In genomic region chr8:126542757-126543156, GRCm38 (mm10) we compare ENCODE assay signal across 19 mouse cellular contexts. TPM values are rescaled to one million over a fixed set of nuclear protein-coding genes. Genes with fewer than 3 reads are reported as not detected.
DNase-seq lines count a peak whose midpoint lies in the region; ATAC-seq and TF ChIP-seq lines count a peak whose summit lies in the region.
"Had no signal": no experiment of that assay in that cellular context is flagged by ENCODE, and none has a peak within 500 bp of the region (broad histone marks: within the 10 kb centered on the region; RNA-seq: fewer than 3 reads in every experiment).

No protein-coding gene starts in this region.

- no peak for TF ChIP-seq EP300 in heart, postnatal 0 days (IDR thresholded peaks at IDR 0.05; ENCODE audit: low read depth)

- no peak for DNase-seq in cerebellum, adult 2 months
- no peak for DNase-seq in cerebellum, adult 8-10 months
- DNase-seq in heart, postnatal 36 days: no peak
- DNase-seq in layer of hippocampus, adult 2 months (ENCODE audit: low spot score in 2 of 2): no peak
- no peak for DNase-seq in layer of hippocampus, adult 18-20 months (ENCODE audit: low spot score in 2 of 2)
- no peak for DNase-seq in heart, postnatal 0 days (ENCODE audit: low spot score)
- DNase-seq: gastrocnemius, postnatal 10 days; left cerebral cortex, postnatal 4 days; liver; lung, postnatal 10 days; midbrain, embryonic 14.5 days; thymus, adult 18-20 months had no signal

- peaks cover 48% of the 10 kb centered on the region for H3K4me1 ChIP-seq in cerebellum, adult 2 months (ENCODE audit: control insufficient read depth, insufficient read depth, low read length)
- peaks cover 47% of the 10 kb centered on the region for H3K4me1 ChIP-seq in heart, embryonic 11.5 days (ENCODE audit: control insufficient read depth, insufficient read depth, low read length)
- peaks cover 46% of the 10 kb centered on the region for H3K4me1 ChIP-seq in heart, postnatal 0 days (ENCODE audit: control insufficient read depth, insufficient read depth)

- 76% methylated on average over 5 of the region's 5 CpGs for WGBS in cerebellum, adult 2 months
- 69% methylated on average over 5 of the region's 5 CpGs for WGBS in heart, embryonic 11.5 days (ENCODE audit: insufficient replicate concordance)
- WGBS in heart, postnatal 0 days: 50% methylated on average over 5 of the region's 5 CpGs

- no peak overlapping the region for H3K4me3 ChIP-seq in cerebellum, adult 2 months (replicated peaks; ENCODE audit: insufficient read depth, low read depth, low read length)
- no peak overlapping the region for H3K4me3 ChIP-seq in heart, embryonic 11.5 days (ENCODE audit: low read depth, low read length)
- H3K4me3 ChIP-seq in layer of hippocampus, adult 2 months: no peak overlapping the region
- no peak overlapping the region for H3K4me3 ChIP-seq in heart, postnatal 0 days (ENCODE audit: low read depth, low read length)
- H3K4me3 ChIP-seq: forebrain, embryonic 12.5 days; kidney, embryonic 15.5 days; myocyte had no signal

- no peak for TF ChIP-seq POLR2A in cerebellum, adult 2 months (IDR thresholded peaks at IDR 0.05; ENCODE audit: borderline replicate concordance, insufficient read depth, low read length)

- intact Hi-C loops in heart, postnatal 36 days (cut with DNase I): no loop called here

- no peaks in the 10 kb centered on the region for H3K27me3 ChIP-seq in cerebellum, adult 2 months (ENCODE audit: control insufficient read depth, insufficient read depth, low read length)
- H3K27me3 ChIP-seq in heart, embryonic 11.5 days (ENCODE audit: control insufficient read depth, insufficient read depth, low read length): no peaks in the 10 kb centered on the region
- H3K27me3 ChIP-seq in heart, postnatal 0 days (ENCODE audit: control insufficient read depth, insufficient read depth, low read length): no peaks in the 10 kb centered on the region
- H3K27me3 ChIP-seq: CH12.LX; forebrain, embryonic 12.5 days; kidney, embryonic 15.5 days had no signal

- H3K9ac ChIP-seq in heart, embryonic 11.5 days (ENCODE audit: low read depth, low read length): 0 out of 2 replicates have a peak overlapping the region, but pooled peaks have one; percentile 3
- no peak overlapping the region for H3K9ac ChIP-seq in heart, postnatal 0 days (replicated peaks; ENCODE audit: low read depth, low read length)
- H3K9ac ChIP-seq: forebrain, embryonic 12.5 days; kidney, embryonic 15.5 days had no signal

- H3K27ac ChIP-seq in cerebellum, adult 2 months (ENCODE audit: insufficient read depth, low read length): peak overlapping the region; percentile 69
- H3K27ac ChIP-seq in heart, embryonic 11.5 days (ENCODE audit: low read depth, low read length): peak overlapping the region; percentile 22; the same call in 1 of the 2 replicates
- H3K27ac ChIP-seq in layer of hippocampus, adult 2 months: peak overlapping the region; percentile 36
- peak overlapping the region; percentile 56 for H3K27ac ChIP-seq in heart, postnatal 0 days (ENCODE audit: low read depth)
- H3K27ac ChIP-seq: forebrain, embryonic 12.5 days; kidney, embryonic 15.5 days had no signal

- ATAC-seq in heart, embryonic 11.5 days (replicated peaks; ENCODE audit: insufficient number of reproducible peaks, low FRiP score, low TSS enrichment): no peak
- ATAC-seq in heart, postnatal 0 days (ENCODE audit: insufficient read depth, low read depth): no peak
- ATAC-seq: hindbrain, embryonic 16.5 days; intestine, embryonic 16.5 days had no signal

- H3K9me3 ChIP-seq in heart, embryonic 11.5 days (replicated peaks; ENCODE audit: control insufficient read depth, low read length): no peaks in the 10 kb centered on the region
- no peaks in the 10 kb centered on the region for H3K9me3 ChIP-seq in heart, postnatal 0 days (replicated peaks; ENCODE audit: control insufficient read depth, low read length)
- H3K9me3 ChIP-seq: forebrain, embryonic 12.5 days; kidney, embryonic 15.5 days had no signal

- no peak for TF ChIP-seq CTCF in cerebellum, adult 2 months (IDR thresholded peaks at IDR 0.05; ENCODE audit: borderline replicate concordance, insufficient read depth, low read depth, low read length)
- TF ChIP-seq CTCF in layer of hippocampus, adult 2 months (conservative IDR thresholded peaks at IDR 0.05): no peak
- TF ChIP-seq CTCF in heart, postnatal 0 days (IDR thresholded peaks at IDR 0.05; ENCODE audit: low read depth): no peak

- no peaks in the 10 kb centered on the region for H3K36me3 ChIP-seq in heart, embryonic 11.5 days (ENCODE audit: control insufficient read depth, insufficient read depth, low read length)
- H3K36me3 ChIP-seq in heart, postnatal 0 days (replicated peaks; ENCODE audit: control insufficient read depth, insufficient read depth, low read length): no peaks in the 10 kb centered on the region
- H3K36me3 ChIP-seq: forebrain, embryonic 12.5 days; kidney, embryonic 15.5 days had no signal

- no peak overlapping the region for H3K4me2 ChIP-seq in heart, embryonic 11.5 days
- H3K4me2 ChIP-seq in heart, postnatal 0 days (ENCODE audit: low read depth, low read length): no peak overlapping the region
- H3K4me2 ChIP-seq: forebrain, embryonic 12.5 days; kidney, embryonic 15.5 days had no signal

RNA-seq across cellular contexts. Expression of gene Irf2bp2, which starts 51.0 kb away (rescaled TPM):
- 42.0 and 42.4 TPM in 2 replicates for polyA plus RNA-seq in cerebellum, adult 2 months (2012; rRNA removed)
- 5.9 and 6.5 TPM in 2 replicates for polyA plus RNA-seq in heart, embryonic 11.5 days (2014; fragmentation: Nextera tagmentation; extraction: Ambion mirVana)
- 10 to 100 TPM; 64.3 to 71.2 TPM for total RNA-seq in heart, postnatal 36 days (2021)
- 10 to 100 TPM; 53.0 to 60.4 TPM for total RNA-seq in layer of hippocampus, adult 2 months (2021)
- 10 to 100 TPM; 62.6 to 73.0 TPM for total RNA-seq in layer of hippocampus, adult 18-20 months (2021)
- 132 and 175 TPM in 2 replicates for total RNA-seq in heart, postnatal 0 days (2014; rRNA removed; ENCODE audit: low replicate concordance)
- 9.6 and 9.8 TPM in 2 replicates for polyA plus RNA-seq in heart, postnatal 0 days (2015; fragmentation: Nextera tagmentation; extraction: Ambion mirVana)
